8 mouse cellular contexts compared by ENCODE assay signal in genomic region chr2:73218913-73219312, GRCm38 (mm10). TPM values are rescaled to one million over a fixed set of nuclear protein-coding genes. Genes with fewer than 3 reads are reported as not detected.
DNase-seq lines count a peak whose midpoint lies in the region; ATAC-seq and TF ChIP-seq lines count a peak whose summit lies in the region.

Ola1 (minus strand) TSS chr2:73218924.

- H3K4me1 ChIP-seq in kidney, embryonic 15.5 days = no peaks in the 10 kb centered on the region; the same call in 1 of the 2 replicates
- H3K4me1 ChIP-seq in kidney, adult 2 months (ENCODE audit: control insufficient read depth, insufficient read depth, low read length) = no peaks in the 10 kb centered on the region
- peaks cover 9% of the 10 kb centered on the region for H3K4me1 ChIP-seq in embryonic facial prominence, embryonic 10.5 days
- H3K4me1 ChIP-seq in heart, embryonic 12.5 days (replicated peaks) = no peaks in the 10 kb centered on the region
- H3K4me1 ChIP-seq in midbrain, postnatal 0 days (ENCODE audit: insufficient read depth, low read length) = no peaks in the 10 kb centered on the region

- no peak for TF ChIP-seq POLR2A in kidney, adult 2 months (IDR thresholded peaks at IDR 0.05; ENCODE audit: low read depth, low read length)

- 58% methylated on average over 5 of the region's 5 CpGs for WGBS in kidney, embryonic 15.5 days
- 58% methylated on average over 5 of the region's 5 CpGs for WGBS in kidney, adult 2 months
- WGBS in embryonic facial prominence, embryonic 10.5 days = 89% methylated on average over 5 of the region's 5 CpGs
- 81% methylated on average over 5 of the region's 5 CpGs for WGBS in heart, embryonic 12.5 days
- 88% methylated on average over 5 of the region's 5 CpGs for WGBS in midbrain, postnatal 0 days

- no peaks in the 10 kb centered on the region for H3K27me3 ChIP-seq in kidney, embryonic 15.5 days
- no peaks in the 10 kb centered on the region; the same call in 1 of the 2 replicates for H3K27me3 ChIP-seq in kidney, adult 2 months (replicated peaks; ENCODE audit: control insufficient read depth, insufficient read depth, low read length)
- H3K27me3 ChIP-seq in embryonic facial prominence, embryonic 10.5 days (replicated peaks; ENCODE audit: low read depth, poor library complexity, severe bottlenecking) = no peaks in the 10 kb centered on the region
- H3K27me3 ChIP-seq in heart, embryonic 12.5 days (replicated peaks) = no peaks in the 10 kb centered on the region
- H3K27me3 ChIP-seq in midbrain, postnatal 0 days (ENCODE audit: insufficient read depth, low read length) = no peaks in the 10 kb centered on the region

- no peak within 1 kb of the TSS for H3K9ac ChIP-seq in kidney, embryonic 15.5 days
- no peak within 1 kb of the TSS for H3K9ac ChIP-seq in heart, embryonic 12.5 days
- no peak within 1 kb of the TSS for H3K9ac ChIP-seq in midbrain, postnatal 0 days (replicated peaks; ENCODE audit: low read length, poor library complexity, severe bottlenecking)

- no peak for TF ChIP-seq CTCF in kidney, adult 2 months (conservative IDR thresholded peaks at IDR 0.05; ENCODE audit: insufficient read depth, insufficient read length, low read depth, low read length)
- TF ChIP-seq CTCF in midbrain, postnatal 0 days (IDR thresholded peaks at IDR 0.05) = no peak

- no peak within 1 kb of the TSS for H3K4me3 ChIP-seq in kidney, embryonic 15.5 days (replicated peaks)
- H3K4me3 ChIP-seq in kidney, adult 2 months (ENCODE audit: insufficient read depth, low read depth, low read length) = no peak within 1 kb of the TSS
- no peak within 1 kb of the TSS for H3K4me3 ChIP-seq in embryonic facial prominence, embryonic 10.5 days
- no peak within 1 kb of the TSS for H3K4me3 ChIP-seq in heart, embryonic 12.5 days
- no peak within 1 kb of the TSS for H3K4me3 ChIP-seq in midbrain, postnatal 0 days (ENCODE audit: low read depth, low read length)

- H3K9me3 ChIP-seq in kidney, embryonic 15.5 days (replicated peaks) = no peaks in the 10 kb centered on the region
- H3K9me3 ChIP-seq in embryonic facial prominence, embryonic 10.5 days = no peaks in the 10 kb centered on the region
- 0 out of 2 replicates have a peak, but pooled peaks cover 4% of the 10 kb centered on the region for H3K9me3 ChIP-seq in heart, embryonic 12.5 days (replicated peaks)
- no peaks in the 10 kb centered on the region for H3K9me3 ChIP-seq in midbrain, postnatal 0 days (ENCODE audit: low read length)

- H3K27ac ChIP-seq in kidney, embryonic 15.5 days = no peak within 1 kb of the TSS
- H3K27ac ChIP-seq in kidney, adult 2 months (ENCODE audit: insufficient read depth, low read depth, low read length) = no peak within 1 kb of the TSS
- H3K27ac ChIP-seq in embryonic facial prominence, embryonic 10.5 days (replicated peaks) = no peak within 1 kb of the TSS
- no peak within 1 kb of the TSS for H3K27ac ChIP-seq in heart, embryonic 12.5 days (ENCODE audit: poor library complexity, severe bottlenecking)
- no peak within 1 kb of the TSS for H3K27ac ChIP-seq in midbrain, postnatal 0 days (ENCODE audit: low read depth, low read length)

- DNase-seq in kidney, adult 2 months = no peak
- DNase-seq in embryonic facial prominence, embryonic 10.5 days (ENCODE audit: low spot score) = no peak
- no peak for DNase-seq in left cerebral cortex, adult 8-10 months (ENCODE audit: low spot score in 2 of 2)
- DNase-seq in midbrain, postnatal 0 days (ENCODE audit: low spot score) = no peak
- DNase-seq in spleen, postnatal 36 days (ENCODE audit: low spot score in 2 of 2) = no peak
- DNase-seq in frontal cortex, postnatal 14 days (ENCODE audit: low spot score in 2 of 2) = no peak

- no peak within 1 kb of the TSS for H3K4me2 ChIP-seq in kidney, embryonic 15.5 days
- no peak within 1 kb of the TSS for H3K4me2 ChIP-seq in heart, embryonic 12.5 days
- no peak within 1 kb of the TSS for H3K4me2 ChIP-seq in midbrain, postnatal 0 days (ENCODE audit: low read depth, low read length, poor library complexity, severe bottlenecking)

- no peaks in the 10 kb centered on the region for H3K36me3 ChIP-seq in kidney, embryonic 15.5 days
- H3K36me3 ChIP-seq in kidney, adult 2 months (ENCODE audit: control insufficient read depth, insufficient read depth, low read length) = no peaks in the 10 kb centered on the region
- no peaks in the 10 kb centered on the region for H3K36me3 ChIP-seq in embryonic facial prominence, embryonic 10.5 days (replicated peaks)
- no peaks in the 10 kb centered on the region for H3K36me3 ChIP-seq in heart, embryonic 12.5 days
- no peaks in the 10 kb centered on the region for H3K36me3 ChIP-seq in midbrain, postnatal 0 days (ENCODE audit: insufficient read depth, low read length)

- no peak for ATAC-seq in kidney, embryonic 15.5 days (replicated peaks; ENCODE audit: low FRiP score)
- ATAC-seq in heart, embryonic 12.5 days (ENCODE audit: insufficient number of reproducible peaks, low FRiP score) = no peak
- ATAC-seq in midbrain, postnatal 0 days (ENCODE audit: low FRiP score) = no peak

RNA-seq across cellular contexts. Expression of gene Ola1, which starts in this region (rescaled TPM):
- polyA plus RNA-seq in kidney, embryonic 15.5 days (2015; fragmentation: Nextera tagmentation; extraction: Ambion mirVana) = 88.9 and 97.6 TPM in 2 replicates
- 4.3 and 8.2 TPM in 2 replicates for polyA plus RNA-seq in kidney, adult 2 months (2012; rRNA removed)
- polyA plus RNA-seq in embryonic facial prominence, embryonic 10.5 days (2016; fragmentation: Nextera tagmentation; extraction: Ambion mirVana) = 100 and 101 TPM in 2 replicates
- 72.0 and 74.4 TPM in 2 replicates for polyA plus RNA-seq in heart, embryonic 12.5 days (2016; fragmentation: Nextera tagmentation; extraction: Ambion mirVana)
- 100 to 1,000 TPM in 3 of 4 experiments, 10 to 100 TPM in 1; 88.6 to 104 (median 102) TPM for total RNA-seq in left cerebral cortex, adult 8-10 months (2022)
- total RNA-seq in midbrain, postnatal 0 days (2014; rRNA removed) = 49.9 and 50.2 TPM in 2 replicates
- polyA plus RNA-seq in midbrain, postnatal 0 days (2015; fragmentation: Nextera tagmentation; extraction: Ambion mirVana) = 87.3 and 91.7 TPM in 2 replicates
